Mouse (Mus musculus) heart, embryonic 11.5 days (tissue): ENCODE measurements around the gene Fbxo10. TPM values are rescaled to one million over a fixed set of nuclear protein-coding genes. Genes with fewer than 3 reads are reported as not detected.
"Not testable (repeated sequence)": the region's sequence is repeated elsewhere in the genome, so short reads cannot be mapped to it uniquely, and the experiment has no call there.

Experiments used
- ATAC-seq: fragments of 200-750 bp; cut with Nextera tagmentation; replicated peaks from 2 replicates; pipeline ENCODE4 v1.8.0; 2017; ENCODE audit warnings: moderate library complexity; ENCODE audit not compliant: insufficient number of reproducible peaks, low FRiP score, low TSS enrichment
- H3K27ac ChIP-seq: fragments of 300-500 bp; sonication (generic); 2 replicates; pipeline ENCODE4 v1.5.1; 2014; ENCODE audit warnings: mild to moderate bottlenecking, low read depth, low read length
- H3K27me3 ChIP-seq: fragments of 300-500 bp; sonication (generic); 2 replicates; pipeline ENCODE4 v1.6.1; 2014; ENCODE audit warnings: mild to moderate bottlenecking, low read length, mixed read lengths; ENCODE audit not compliant: control insufficient read depth, insufficient read depth
- H3K36me3 ChIP-seq: fragments of 300-500 bp; sonication (generic); 2 replicates; pipeline ENCODE4 v1.6.1; 2014; ENCODE audit warnings: mild to moderate bottlenecking, low read length, moderate library complexity, mixed read lengths; ENCODE audit not compliant: control insufficient read depth, insufficient read depth
- H3K4me1 ChIP-seq: fragments of 300-500 bp; sonication (generic); 2 replicates; pipeline ENCODE4 v1.6.1; 2014; ENCODE audit warnings: low read length; ENCODE audit not compliant: control insufficient read depth, insufficient read depth
- H3K4me2 ChIP-seq: fragments of 300-500 bp; sonication (generic); 2 replicates; pipeline ENCODE4 v1.6.1; 2014; ENCODE audit warnings: mild to moderate bottlenecking, moderate library complexity
- H3K4me3 ChIP-seq: fragments of 300-500 bp; sonication (generic); 2 replicates; pipeline ENCODE4 v1.5.1; 2014; ENCODE audit warnings: low read depth, low read length
- H3K9ac ChIP-seq: fragments of 300-500 bp; sonication (generic); 2 replicates; pipeline ENCODE4 v1.6.1; 2014; ENCODE audit warnings: mild to moderate bottlenecking, low read depth, low read length, moderate library complexity
- H3K9me3 ChIP-seq: fragments of 300-500 bp; sonication (generic); replicated peaks from 2 replicates; pipeline ENCODE4 v1.6.1; 2016; ENCODE audit warnings: low read length; ENCODE audit not compliant: control insufficient read depth
- WGBS: fragments of 180-500 bp; shearing (Covaris S2); extraction: QIAGEN DNeasy Blood & Tissue Kit; methylation state at CpG from one replicate; pipeline ENCODE4 v1.1.7; 2014; ENCODE audit not compliant: insufficient replicate concordance; 5-methylcytosine and 5-hydroxymethylcytosine counted together
- polyA plus RNA-seq: library from polyadenylated mRNA; unstranded; fragments of >200 nt; fragmentation: Nextera tagmentation; extraction: Ambion mirVana; gene quantifications from 2 replicates; pipeline ENCODE4 v1.2.1, GENCODE M21; 2014

Gene Fbxo10
- polyA plus RNA-seq, 1 experiment from 2014 or later: 6.4 TPM

DNA sequence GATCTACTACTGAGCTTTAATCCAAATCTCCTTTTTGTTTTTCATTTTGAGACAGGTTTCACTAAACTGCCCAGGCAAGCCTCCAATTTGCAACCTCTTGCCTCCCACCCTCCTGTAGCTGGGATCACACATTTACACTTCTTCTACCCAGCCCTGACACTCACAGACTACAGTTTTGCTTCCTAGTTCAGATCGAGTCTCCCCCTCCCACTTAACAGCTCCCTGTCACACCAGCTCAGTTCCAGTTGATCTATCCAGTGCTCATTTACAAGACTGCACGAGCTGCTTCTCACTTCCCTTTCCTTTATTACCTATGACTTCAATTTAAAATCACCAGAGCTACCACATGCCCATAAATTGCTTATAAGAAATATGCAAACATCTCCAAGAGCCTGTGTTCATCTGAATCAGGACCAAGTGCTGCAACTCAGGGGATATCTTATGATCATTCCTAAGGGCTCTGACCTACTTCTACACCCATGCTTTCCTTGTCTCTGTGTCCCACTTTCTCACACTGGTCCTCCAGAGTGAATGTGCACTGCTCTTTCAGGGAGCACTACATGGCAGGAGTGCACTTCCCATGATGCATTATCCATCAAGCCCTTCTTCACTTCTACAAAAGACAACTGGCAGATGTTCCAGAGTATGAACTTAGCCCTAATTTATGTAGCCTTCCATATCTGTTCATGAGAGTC, 18.2 kb downstream of the Fbxo10 start:
- H3K9me3 ChIP-seq: no peaks in the 10 kb centered on the region
- H3K4me1 ChIP-seq: no peaks in the 10 kb centered on the region
- no peak for ATAC-seq
- WGBS: 47% methylated on average over 2 of the region's 2 CpGs
- H3K36me3 ChIP-seq: no peaks in the 10 kb centered on the region; the same call in 1 of the 2 replicates
- no peak overlapping the region for H3K4me2 ChIP-seq
- H3K27me3 ChIP-seq: no peaks in the 10 kb centered on the region
- no peak overlapping the region for H3K4me3 ChIP-seq
- H3K27ac ChIP-seq: no peak overlapping the region
- no peak overlapping the region for H3K9ac ChIP-seq

DNA sequence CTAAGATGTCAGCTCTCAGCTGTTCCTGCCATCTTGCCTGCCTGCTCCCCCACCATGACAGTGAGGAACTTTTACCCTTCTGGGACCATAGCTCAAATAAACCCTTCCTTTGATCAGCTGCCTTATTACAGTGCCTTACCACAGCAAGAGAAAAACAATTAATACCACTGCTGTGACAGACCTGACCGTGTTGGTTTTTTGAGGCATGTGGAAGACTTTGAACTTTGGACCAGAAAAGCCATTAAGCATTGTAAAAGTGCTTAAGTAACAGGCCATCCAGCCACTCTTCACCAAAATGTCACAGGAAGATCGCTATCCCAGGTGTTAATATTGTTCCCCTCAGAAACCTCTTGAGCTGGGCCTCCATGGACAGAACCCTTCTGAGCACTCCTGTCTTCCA, 19.8 kb downstream of the Fbxo10 start:
- no peak overlapping the region for H3K27ac ChIP-seq
- peaks cover under 1% of the 10 kb centered on the region; the same call in 1 of the 2 replicates for H3K36me3 ChIP-seq
- no peak for ATAC-seq
- H3K9me3 ChIP-seq: no peaks in the 10 kb centered on the region
- no peaks in the 10 kb centered on the region for H3K4me1 ChIP-seq
- H3K9ac ChIP-seq: no peak overlapping the region
- H3K4me3 ChIP-seq: no peak overlapping the region
- H3K27me3 ChIP-seq: no peaks in the 10 kb centered on the region
- 82% methylated on average over 2 of the region's 2 CpGs for WGBS
- no peak overlapping the region for H3K4me2 ChIP-seq

DNA sequence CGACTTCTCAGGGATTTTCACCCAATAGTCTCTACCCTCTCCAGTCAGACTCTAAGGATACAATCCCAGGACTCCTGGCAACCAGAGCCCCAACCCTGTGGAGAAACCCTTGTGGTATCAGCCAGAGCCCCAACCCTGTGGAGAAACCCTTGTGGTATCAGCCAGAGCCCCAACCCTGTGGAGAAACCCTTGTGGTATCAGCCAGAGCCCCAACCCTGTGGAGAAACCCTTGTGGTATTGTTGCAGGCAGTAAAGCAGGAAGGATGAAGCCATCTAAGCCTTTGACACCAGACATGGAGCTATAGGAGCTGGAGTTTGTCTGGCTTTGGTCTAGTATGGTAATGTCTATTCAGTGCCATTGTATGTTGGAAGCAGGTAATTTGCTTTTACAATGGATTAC, 20.6 kb downstream of the Fbxo10 start:
- not testable (repeated sequence) for ATAC-seq, H3K4me2 ChIP-seq, H3K36me3 ChIP-seq, H3K4me3 ChIP-seq, H3K9me3 ChIP-seq, H3K4me1 ChIP-seq, H3K27ac ChIP-seq, H3K9ac ChIP-seq, H3K27me3 ChIP-seq
- 78% methylated on average over 1 of the region's 1 CpGs for WGBS

DNA sequence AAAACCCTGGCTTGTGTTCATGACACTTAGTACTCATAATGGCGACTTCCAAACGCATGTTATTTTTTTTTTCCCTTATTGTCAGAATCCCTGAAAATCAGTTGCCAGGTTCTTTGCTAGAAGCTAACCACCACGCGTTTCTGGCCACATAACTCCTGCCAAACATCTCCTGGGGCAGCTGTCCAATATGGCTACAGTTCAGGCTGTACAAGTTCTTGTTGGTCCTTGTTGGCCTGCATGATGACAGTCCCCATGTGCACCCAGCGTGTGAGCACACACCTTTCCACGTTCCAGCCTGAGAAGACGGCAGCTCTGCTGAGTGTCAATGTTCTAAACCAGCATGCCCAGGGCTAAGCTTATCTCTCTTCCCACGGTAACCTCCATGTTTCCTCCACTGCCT, 29.0 kb downstream of the Fbxo10 start:
- H3K36me3 ChIP-seq: 0 out of 2 replicates have a peak, but pooled peaks cover 10% of the 10 kb centered on the region
- no peak overlapping the region for H3K27ac ChIP-seq
- H3K9me3 ChIP-seq: no peaks in the 10 kb centered on the region
- H3K27me3 ChIP-seq: no peaks in the 10 kb centered on the region
- ATAC-seq: no peak
- WGBS: 73% methylated on average over 8 of the region's 8 CpGs
- H3K4me2 ChIP-seq: no peak overlapping the region
- H3K4me1 ChIP-seq: 0 out of 2 replicates have a peak, but pooled peaks cover 4% of the 10 kb centered on the region
- H3K4me3 ChIP-seq: no peak overlapping the region
- no peak overlapping the region for H3K9ac ChIP-seq

DNA sequence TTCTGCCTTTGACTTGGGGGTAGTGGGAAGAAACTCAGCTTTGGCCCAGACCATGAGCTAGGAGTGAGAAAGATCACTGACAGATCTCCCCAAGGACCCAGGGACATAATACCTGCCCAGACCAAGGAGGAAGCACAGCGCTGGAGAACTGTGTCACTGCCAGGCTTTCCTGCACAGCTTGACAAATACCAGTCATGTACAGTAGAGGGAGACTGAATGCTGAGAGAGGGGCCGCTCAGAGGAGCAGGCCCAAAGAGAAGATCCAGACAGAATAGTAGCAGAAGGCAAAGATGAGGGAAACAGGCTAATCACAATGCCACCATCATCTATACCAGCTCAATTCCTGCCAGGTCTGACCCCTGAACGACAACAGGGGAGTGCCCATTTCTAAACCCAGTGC, 29.5 kb downstream of the Fbxo10 start:
- no peak overlapping the region for H3K9ac ChIP-seq
- no peak overlapping the region for H3K27ac ChIP-seq
- WGBS: 34% methylated on average over 3 of the region's 3 CpGs
- 0 out of 2 replicates have a peak, but pooled peaks cover 4% of the 10 kb centered on the region for H3K4me1 ChIP-seq
- H3K4me2 ChIP-seq: no peak overlapping the region
- H3K36me3 ChIP-seq: 0 out of 2 replicates have a peak, but pooled peaks cover 10% of the 10 kb centered on the region
- no peak for ATAC-seq
- no peak overlapping the region for H3K4me3 ChIP-seq
- no peaks in the 10 kb centered on the region for H3K27me3 ChIP-seq
- no peaks in the 10 kb centered on the region for H3K9me3 ChIP-seq

DNA sequence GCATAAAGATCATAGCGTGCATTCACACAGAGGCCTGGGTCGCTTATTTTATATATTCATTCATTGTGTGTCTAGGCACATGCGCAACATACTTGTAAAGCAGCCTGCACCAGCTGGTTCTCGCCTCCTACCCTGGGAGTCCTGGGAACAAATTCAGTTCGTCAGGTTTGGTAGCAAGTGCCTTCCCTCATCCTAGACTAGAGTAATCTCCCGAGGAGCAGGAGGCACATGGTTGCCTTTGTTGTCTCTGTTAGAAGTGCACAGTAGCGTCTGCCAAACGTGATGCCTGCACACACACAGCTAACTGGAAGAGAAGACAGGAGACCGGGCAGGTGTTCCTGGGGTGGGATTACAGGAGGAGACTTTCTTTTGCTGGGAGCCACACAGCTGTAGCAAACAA, 36.4 kb downstream of the Fbxo10 start:
- no peak overlapping the region for H3K9ac ChIP-seq
- no peak overlapping the region for H3K4me2 ChIP-seq
- WGBS: 81% methylated on average over 9 of the region's 9 CpGs
- H3K27ac ChIP-seq: no peak overlapping the region
- no peaks in the 10 kb centered on the region for H3K4me1 ChIP-seq
- H3K9me3 ChIP-seq: no peaks in the 10 kb centered on the region
- H3K4me3 ChIP-seq: no peak overlapping the region
- no peaks in the 10 kb centered on the region for H3K27me3 ChIP-seq
- peaks cover 5% of the 10 kb centered on the region; the same call in 1 of the 2 replicates for H3K36me3 ChIP-seq
- no peak for ATAC-seq

DNA sequence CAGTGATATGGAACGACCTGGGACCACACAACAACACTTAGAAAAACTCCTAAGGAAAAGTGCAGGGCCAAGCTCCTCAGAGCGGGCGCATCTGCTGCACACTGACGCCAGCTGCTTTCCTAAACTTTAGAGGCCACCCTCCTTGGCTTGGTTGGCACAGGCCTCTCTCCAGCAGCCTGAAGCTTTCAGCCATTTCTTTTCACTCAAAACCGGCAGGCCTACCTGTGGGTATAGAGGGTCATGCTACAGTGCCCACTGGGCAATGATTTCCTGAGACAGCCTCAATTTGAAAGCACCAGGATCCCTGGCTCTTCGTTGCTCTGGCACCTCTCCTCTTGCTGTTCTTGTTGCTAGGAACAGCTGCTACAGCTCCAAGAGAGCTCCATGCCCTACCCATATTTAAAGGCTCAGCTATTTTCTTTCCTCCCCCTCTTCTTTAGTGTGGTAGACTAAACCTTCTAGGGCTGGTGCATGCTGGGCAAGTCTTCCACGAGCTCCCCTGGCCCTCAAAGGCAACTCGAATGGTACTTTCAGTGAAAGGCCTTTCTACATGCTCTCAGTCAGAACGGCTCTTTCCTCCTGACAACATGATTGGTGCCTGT, 37.0 kb downstream of the Fbxo10 start:
- Histone ChIP-seq H3K4me1 (no peaks in the 10 kb centered on the region), H3K4me3 (no peak overlapping the region), H3K36me3 (peaks cover 5% of the 10 kb centered on the region; the same call in 1 of the 2 replicates), H3K27me3 (no peaks in the 10 kb centered on the region), H3K27ac (no peak overlapping the region), H3K9me3 (no peaks in the 10 kb centered on the region), H3K4me2 (no peak overlapping the region), H3K9ac (no peak overlapping the region)
- WGBS: 78% methylated on average over 9 of the region's 9 CpGs
- no peak for ATAC-seq

DNA sequence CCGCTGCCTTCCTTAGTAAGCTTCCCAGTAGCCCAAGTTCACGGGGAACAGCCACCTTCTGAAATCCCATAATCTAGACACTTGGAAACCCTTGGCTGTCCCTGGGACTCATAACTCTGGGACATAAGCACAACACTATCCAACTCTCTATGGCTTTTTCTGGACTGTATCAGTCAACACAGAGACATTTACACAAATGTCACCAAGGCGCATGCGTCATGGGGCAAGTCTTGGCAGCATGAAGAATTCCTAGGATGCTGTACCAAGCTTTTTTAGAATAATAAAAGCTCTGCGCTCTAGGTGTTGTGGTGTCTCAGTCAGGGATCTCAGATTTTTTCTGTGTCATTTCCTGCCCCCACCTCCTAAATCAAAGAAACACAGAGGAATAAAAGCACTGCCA, 37.7 kb downstream of the Fbxo10 start:
- Histone ChIP-seq H3K4me2 (no peak overlapping the region), H3K9me3 (no peaks in the 10 kb centered on the region), H3K36me3 (peaks cover 5% of the 10 kb centered on the region; the same call in 1 of the 2 replicates), H3K9ac (no peak overlapping the region), H3K4me3 (no peak overlapping the region), H3K4me1 (no peaks in the 10 kb centered on the region), H3K27ac (no peak overlapping the region), H3K27me3 (no peaks in the 10 kb centered on the region)
- ATAC-seq: no peak
- 82% methylated on average over 5 of the region's 5 CpGs for WGBS

DNA sequence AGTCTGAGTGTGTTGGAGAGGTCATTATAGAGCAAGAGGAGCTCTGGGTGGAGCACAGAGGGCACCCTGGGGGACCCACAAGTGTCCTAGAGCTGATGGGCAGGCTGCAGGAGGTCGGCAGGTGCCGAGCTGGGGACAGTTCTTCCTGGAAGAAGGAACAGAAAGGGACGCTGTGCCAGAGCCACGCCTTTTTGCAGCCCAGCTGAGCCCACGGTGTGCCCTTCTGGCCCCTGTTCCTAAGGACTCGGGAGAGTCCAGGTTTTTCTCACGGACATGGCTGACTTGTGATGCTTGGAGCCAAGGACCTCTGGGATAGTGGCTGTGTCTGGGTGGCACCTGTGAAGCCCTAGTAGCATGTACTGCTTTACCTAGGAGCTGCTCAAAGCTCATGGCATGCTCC, 43.6 kb downstream of the Fbxo10 start:
- Histone ChIP-seq H3K9me3 (no peaks in the 10 kb centered on the region), H3K27ac (no peak overlapping the region), H3K27me3 (no peaks in the 10 kb centered on the region), H3K9ac (no peak overlapping the region), H3K4me3 (no peak overlapping the region), H3K4me1 (peaks cover 5% of the 10 kb centered on the region), H3K36me3 (peaks cover 7% of the 10 kb centered on the region; the same call in 1 of the 2 replicates), H3K4me2 (no peak overlapping the region)
- ATAC-seq: no peak
- 80% methylated on average over 7 of the region's 7 CpGs for WGBS
